Mouse (Mus musculus): ENCODE measurements around the gene Armcx5.
"Not testable (repeated sequence)": the region's sequence is repeated elsewhere in the genome, so short reads cannot be mapped to it uniquely, and the experiment has no call there.

DNA sequence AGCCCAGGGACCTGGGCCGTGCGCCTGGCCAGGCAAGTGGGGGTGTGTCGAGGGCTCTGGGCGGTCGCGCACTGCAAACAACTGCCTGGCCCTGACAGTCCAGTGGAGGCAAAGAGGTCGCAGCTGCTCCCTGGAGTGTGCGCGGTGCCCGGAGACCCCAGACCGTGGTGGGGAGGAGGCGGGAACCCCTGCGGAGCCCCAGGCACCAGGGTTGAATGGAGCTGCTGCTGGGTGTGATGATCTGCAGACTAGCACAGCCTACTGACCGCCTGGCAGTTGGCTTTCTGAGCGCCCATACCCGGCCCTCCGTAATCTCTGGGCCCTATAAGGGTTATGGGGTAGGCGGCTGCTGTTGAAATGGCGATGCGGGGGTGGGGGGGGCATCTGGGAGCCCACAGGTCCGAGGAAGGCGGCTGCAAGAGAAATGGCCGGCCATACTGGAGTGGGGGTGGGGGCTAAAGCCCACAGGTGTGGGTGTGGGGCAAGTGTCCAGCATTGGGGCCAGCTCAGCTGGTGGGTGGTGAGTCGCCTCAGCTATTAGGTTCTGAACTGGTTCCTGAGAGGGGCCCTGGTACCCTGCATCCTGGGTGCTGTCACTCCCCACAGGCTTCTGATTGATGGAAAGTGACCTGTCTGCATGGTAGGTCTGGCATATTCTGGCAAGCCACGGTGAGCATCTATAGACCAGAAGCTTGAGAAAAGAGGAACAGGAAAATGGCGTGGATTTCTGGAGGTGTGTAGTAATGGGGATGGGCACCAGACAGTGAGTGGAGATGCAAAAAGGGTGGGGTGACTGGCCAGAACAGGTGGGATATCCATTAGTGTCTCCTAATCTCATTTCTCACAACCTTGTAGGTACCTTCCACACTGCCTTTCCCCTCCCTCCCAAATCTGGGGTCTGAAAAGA is 54.0 kb downstream of the Armcx5 start:
- not testable (repeated sequence) for TF ChIP-seq CTCF (conservative IDR thresholded peaks at IDR 0.05; ENCODE audit: insufficient read depth, insufficient read length, low read depth, low read length); POLR2A (IDR thresholded peaks at IDR 0.05; ENCODE audit: low read depth, low read length)

Data from kidney, adult 2 months (tissue).